Mouse (Mus musculus) ES-E14 (cell line): ENCODE results near the gene Chmp5. TPM values are rescaled to one million over a fixed set of nuclear protein-coding genes. Genes with fewer than 3 reads are reported as not detected.

Experiments
- DNase-seq: peaks from one replicate; pipeline ENCODE4 v3.0.0-alpha.2; 2013; ENCODE audit warnings: low read depth, low spot score
- H3K27ac ChIP-seq: 2 replicates; pipeline ENCODE4 v1.5.1; 2012; ENCODE audit warnings: low read depth, mild to moderate bottlenecking, low read length, moderate library complexity, mixed read lengths; ENCODE audit not compliant: poor library complexity, insufficient read depth, severe bottlenecking
- H3K36me3 ChIP-seq: 2 replicates; pipeline ENCODE4 v1.6.1; 2012; ENCODE audit warnings: mild to moderate bottlenecking, low read length, moderate library complexity, mixed read lengths; ENCODE audit not compliant: control insufficient read depth, poor library complexity, insufficient read depth, severe bottlenecking
- H3K4me1 ChIP-seq, 2 experiments: fragments of 150-350 bp in 1 of 2; sonication (generic) in 1 of 2; 2 replicates each; pipeline ENCODE4 v1.6.1; 2012; ENCODE audit warnings: low read length in 2 of 2, mild to moderate bottlenecking in 1 of 2, mixed read lengths in 1 of 2; ENCODE audit not compliant: control insufficient read depth in 2 of 2, insufficient read depth in 2 of 2, poor library complexity in 1 of 2
- H3K4me3 ChIP-seq, 2 experiments: fragments of 150-350 bp in 1 of 2; sonication (generic) in 1 of 2; 2 replicates each; pipeline ENCODE4 v1.5.1; 2012; ENCODE audit warnings: low read length in 2 of 2, low read depth in 1 of 2, mild to moderate bottlenecking in 1 of 2, mixed read lengths in 1 of 2; ENCODE audit not compliant: insufficient read depth in 1 of 2, poor library complexity in 1 of 2, severe bottlenecking in 1 of 2
- H3K9ac ChIP-seq: 2 replicates; pipeline ENCODE4 v1.6.1; 2012; ENCODE audit warnings: low read depth, mild to moderate bottlenecking, low read length, mixed read lengths; ENCODE audit not compliant: poor library complexity, insufficient read depth, severe bottlenecking
- H3K9me3 ChIP-seq: fragments of 150-350 bp; sonication (generic); 2 replicates; pipeline ENCODE4 v1.6.1; 2012; ENCODE audit warnings: low read depth, mild to moderate bottlenecking, low read length; ENCODE audit not compliant: control insufficient read depth, insufficient read depth
- CHD2 ChIP-seq: IDR thresholded peaks from 2 replicates; pipeline ENCODE4 v1.6.1; 2014; ENCODE audit warnings: mild to moderate bottlenecking, low read depth, low read length, inconsistent platforms
- HCFC1 ChIP-seq: IDR thresholded peaks from 2 replicates; pipeline ENCODE4 v1.6.1; 2012; ENCODE audit warnings: low read length, inconsistent platforms, borderline replicate concordance; ENCODE audit not compliant: insufficient read depth
- MAFK ChIP-seq: IDR thresholded peaks from 2 replicates; pipeline ENCODE4 v1.6.1; 2014; ENCODE audit warnings: mild to moderate bottlenecking, low read depth, low read length, inconsistent platforms; ENCODE audit not compliant: insufficient read depth
- ZC3H11A ChIP-seq: IDR thresholded peaks from 2 replicates; pipeline ENCODE4 v1.6.1; 2012; ENCODE audit warnings: low read depth, mild to moderate bottlenecking, inconsistent platforms, low read length, borderline replicate concordance
- ZNF384 ChIP-seq: IDR thresholded peaks from 2 replicates; pipeline ENCODE4 v1.6.1; 2012; ENCODE audit warnings: low read depth, low read length, inconsistent platforms
- in situ Hi-C, 2 experiments: fragments of 600-800 bp; cut with MboI; formaldehyde crosslinking; loops; one replicate each; pipeline ENCODE4 v1.15.1; 2025; ENCODE audit warnings: low sequenced_read_pairs in 2 of 2, inconsistent platforms in 1 of 2; ENCODE audit not compliant: unreplicated experiment in 2 of 2
- total RNA-seq: library from RNA; depleted of rRNA; stranded (reverse); fragments of 300-350 nt; gene quantifications from 2 replicates; pipeline ENCODE4 v1.2.3, GENCODE M21; 2012

The Chmp5 gene
- total RNA-seq, 1 experiment, result 67.5 TPM

DNA sequence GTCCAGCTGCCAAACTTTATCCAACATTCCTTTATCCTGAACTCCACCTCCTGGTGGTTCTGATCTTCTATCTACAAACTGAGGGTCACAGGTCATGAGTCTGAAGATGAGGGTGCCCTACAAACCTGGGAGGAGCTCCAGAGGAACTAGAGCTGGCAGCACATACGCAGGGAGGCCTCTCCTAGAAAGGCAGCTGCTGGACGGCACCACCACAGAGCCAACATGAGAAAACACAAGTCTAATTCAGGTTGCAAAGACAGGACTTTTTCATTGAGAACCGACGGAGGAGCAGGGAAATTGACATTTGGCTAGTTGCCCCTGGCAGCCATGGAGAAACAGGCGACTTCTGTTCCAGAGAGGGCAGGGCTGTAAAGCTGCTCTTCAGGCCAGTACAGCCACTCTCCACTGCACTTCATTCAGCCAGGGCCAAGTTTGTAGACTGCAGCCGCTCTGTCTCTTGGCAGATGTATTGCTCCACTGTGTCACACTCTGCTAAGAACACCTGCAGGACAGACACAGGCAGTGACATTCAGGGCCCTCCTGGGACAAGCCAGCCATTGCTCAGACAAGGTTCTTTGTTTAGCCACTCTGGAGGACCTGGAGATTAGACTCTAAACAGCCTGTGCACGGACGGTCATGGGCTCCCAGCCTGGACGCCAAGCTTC lies 11.9 kb upstream of the Chmp5 start:
- DNase-seq, result no peak
- H3K9me3 ChIP-seq, result no peaks in the 10 kb centered on the region
- no peak overlapping the region for H3K27ac ChIP-seq
- TF ChIP-seq ZNF384 (no peak), ZC3H11A (no peak), CHD2 (no peak), MAFK (no peak), HCFC1 (no peak)
- H3K9ac ChIP-seq, result no peak overlapping the region
- H3K4me1 ChIP-seq, result peaks cover 0 to 5% of the 10 kb centered on the region in 2 experiments; a peak in 1 of 4 replicates
- in situ Hi-C loops, result no loop called here
- peaks cover 32% of the 10 kb centered on the region for H3K36me3 ChIP-seq
- no peak overlapping the region for H3K4me3 ChIP-seq

DNA sequence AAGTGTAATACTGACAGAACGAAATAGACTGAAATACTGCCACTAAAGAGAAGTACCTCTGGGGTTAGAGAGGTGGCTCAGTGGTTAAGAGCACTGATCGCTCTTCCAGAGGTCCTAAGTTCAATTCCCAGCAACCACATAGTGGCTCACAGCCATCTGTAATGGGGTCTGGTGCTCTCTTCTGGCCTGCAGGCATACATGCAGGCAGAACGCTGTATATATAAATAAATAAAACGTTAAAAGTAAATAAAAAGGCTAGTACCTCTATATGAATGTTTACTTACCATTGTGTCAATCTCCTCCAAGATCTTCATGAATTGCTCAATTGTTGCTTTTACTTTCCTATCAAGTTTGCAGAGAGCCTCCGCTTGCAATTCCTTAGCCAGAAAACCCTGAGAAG lies 9.4 kb upstream of the Chmp5 start:
- TF ChIP-seq CHD2, result no peak
- TF ChIP-seq HCFC1, result no peak
- no peak for TF ChIP-seq ZNF384
- no peak for DNase-seq
- H3K9ac ChIP-seq, result no peak overlapping the region
- H3K4me3 ChIP-seq, result no peak overlapping the region
- H3K36me3 ChIP-seq, result peaks cover 40% of the 10 kb centered on the region
- no peak overlapping the region for H3K27ac ChIP-seq
- H3K9me3 ChIP-seq, result no peaks in the 10 kb centered on the region
- peaks cover 0 to 7% of the 10 kb centered on the region in 2 experiments; a peak in 2 of 4 replicates for H3K4me1 ChIP-seq
- in situ Hi-C loops, result no loop called here

DNA sequence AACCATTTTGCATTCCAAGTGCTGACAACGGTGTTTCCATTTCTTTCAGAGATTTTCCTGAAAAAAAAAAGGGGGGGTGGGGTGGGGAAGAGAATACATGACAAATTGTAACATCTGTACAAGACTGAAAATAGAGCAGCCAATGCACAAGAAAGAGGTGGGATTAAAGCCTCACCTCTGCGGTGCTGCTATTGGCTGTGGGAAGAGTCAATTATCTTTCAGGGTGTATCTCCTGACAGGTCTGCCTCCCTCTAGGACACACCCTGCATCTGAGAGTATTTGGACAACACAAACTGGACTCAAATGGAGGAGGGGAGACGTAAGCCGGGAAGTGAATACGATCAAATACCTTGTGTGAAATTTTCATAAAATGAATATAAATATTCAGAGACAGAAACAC lies 4.6 kb upstream of the Chmp5 start:
- TF ChIP-seq ZNF384 (no peak), HCFC1 (no peak), MAFK (no peak), ZC3H11A (no peak), CHD2 (no peak)
- Histone ChIP-seq H3K36me3 (peaks cover 24% of the 10 kb centered on the region), H3K4me3 (no peak overlapping the region), H3K9ac (no peak overlapping the region), H3K9me3 (no peaks in the 10 kb centered on the region), H3K27ac (no peak overlapping the region), H3K4me1 (peaks cover 2 to 3% of the 10 kb centered on the region in 2 experiments; a peak in 2 of 4 replicates)
- in situ Hi-C loops, result no loop called here
- DNase-seq, result no peak

DNA sequence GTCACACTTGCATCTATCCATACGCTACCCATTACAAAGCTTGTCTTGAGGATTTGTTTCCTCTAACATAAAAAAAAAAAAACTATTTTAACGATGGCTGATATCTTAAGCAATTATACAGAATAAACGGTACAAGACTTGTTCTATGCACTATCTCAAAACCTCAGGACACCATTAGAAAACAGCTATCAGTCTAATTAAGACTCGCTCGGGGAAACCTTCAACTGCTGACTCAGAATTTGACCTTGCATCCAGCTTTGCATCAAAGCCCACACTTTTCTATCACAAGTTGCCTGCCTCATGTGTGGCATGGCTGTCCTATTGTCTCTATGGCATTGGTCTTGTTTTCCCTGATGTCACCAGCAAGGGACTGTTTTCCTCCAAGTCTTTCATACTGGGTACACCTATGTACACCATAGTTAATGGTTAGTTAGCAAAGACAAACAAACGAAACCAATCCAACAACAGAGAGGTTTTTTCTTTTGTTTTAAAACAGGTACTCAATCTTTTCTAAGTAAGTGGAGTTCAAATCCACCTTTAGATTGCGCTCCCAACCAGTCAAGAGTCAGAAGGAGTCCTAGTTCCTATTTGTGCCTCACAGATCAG lies 1.6 kb upstream of the Chmp5 start:
- Histone ChIP-seq H3K36me3 (peaks cover 14% of the 10 kb centered on the region), H3K9ac (no peak overlapping the region; the same call in 1 of the 2 replicates), H3K4me3 (peak overlapping the region in 1 of 2 experiments; percentile 88; a peak in 3 of 4 replicates), H3K4me1 (peaks cover 2 to 3% of the 10 kb centered on the region in 2 experiments; a peak in 2 of 4 replicates), H3K27ac (no peak overlapping the region), H3K9me3 (no peaks in the 10 kb centered on the region)
- TF ChIP-seq ZNF384, result no peak
- no peak for TF ChIP-seq CHD2
- in situ Hi-C loops, result no loop called here
- DNase-seq, result no peak

DNA sequence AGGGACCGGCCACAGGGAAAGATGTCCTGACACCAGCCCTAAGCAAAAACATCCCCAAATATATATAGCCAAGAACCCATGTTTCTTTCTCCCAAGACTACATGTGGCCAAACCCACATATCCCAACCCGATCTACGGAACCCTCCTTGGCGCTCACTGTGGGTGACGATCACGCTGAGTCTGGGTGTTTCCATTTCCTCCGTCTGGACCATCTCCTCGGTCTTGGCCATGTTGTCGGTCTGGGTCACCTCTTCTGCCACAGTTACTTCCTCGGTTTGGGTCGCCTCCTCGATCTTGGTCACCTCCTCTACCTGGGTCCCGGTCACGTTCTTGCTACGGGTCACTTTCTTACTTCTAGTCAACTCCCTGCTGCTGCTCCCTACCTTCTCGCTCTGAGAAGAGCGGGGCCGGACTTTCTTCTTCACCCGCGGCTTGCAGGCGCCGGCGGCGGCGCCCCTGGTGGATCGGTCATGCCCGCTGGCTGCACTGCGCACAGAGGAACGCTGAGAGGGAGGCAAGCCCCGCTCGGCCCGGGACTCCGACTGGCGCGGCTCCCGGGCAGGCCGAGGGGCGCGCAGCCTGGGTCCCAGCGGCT lies 545 bp upstream of the Chmp5 start:
- H3K27ac ChIP-seq, result no peak overlapping the region
- DNase-seq, result peak; percentile 34
- H3K9ac ChIP-seq, result peak overlapping the region; percentile 79
- no peaks in the 10 kb centered on the region for H3K9me3 ChIP-seq
- peak overlapping the region; percentile 81 to 88 for H3K4me3 ChIP-seq
- no peak for TF ChIP-seq CHD2
- TF ChIP-seq HCFC1, result no peak
- no peak for TF ChIP-seq ZC3H11A
- TF ChIP-seq MAFK, result no peak
- no peak for TF ChIP-seq ZNF384
- H3K36me3 ChIP-seq, result peaks cover 10% of the 10 kb centered on the region
- peaks cover 1 to 3% of the 10 kb centered on the region in 2 experiments; a peak in 2 of 4 replicates for H3K4me1 ChIP-seq
- in situ Hi-C loops, result no loop called here
